Mouse (Mus musculus) CH12.LX (cell line): ENCODE data around the gene Spag7. TPM values are rescaled to one million over a fixed set of nuclear protein-coding genes. Genes with fewer than 3 reads are reported as not detected.
A peak's percentile ranks its signal among the peaks of the same experiment; 100 is the strongest.

Experiments used
- DNase-seq: peaks from one replicate; pipeline ENCODE4 v3.0.0-alpha.2; 2013; ENCODE audit errors: extremely low read depth
- H3K27ac ChIP-seq: 2 replicates; pipeline ENCODE4 v1.5.1; 2012; ENCODE audit warnings: low read depth, mild to moderate bottlenecking, control low read depth, moderate library complexity; ENCODE audit not compliant: insufficient read depth
- H3K27me3 ChIP-seq: replicated peaks from 2 replicates; pipeline ENCODE3; 2012; ENCODE audit warnings: inconsistent platforms
- H3K36me3 ChIP-seq, 2 experiments: replicated peaks in 1 of 2; 2 replicates each; pipeline versions ENCODE3 to v1.6.1; 2012; ENCODE audit warnings: inconsistent platforms in 1 of 2, low read length in 1 of 2, mild to moderate bottlenecking in 1 of 2, mixed read lengths in 1 of 2, moderate library complexity in 1 of 2; ENCODE audit not compliant: control insufficient read depth in 1 of 2, insufficient read depth in 1 of 2
- H3K4me1 ChIP-seq, 2 experiments: 2 replicates each; pipeline ENCODE4 v1.6.1; 2012; ENCODE audit warnings: inconsistent platforms in 1 of 2, moderate library complexity in 1 of 2; ENCODE audit not compliant: insufficient read depth in 2 of 2, control insufficient read depth in 1 of 2
- H3K4me2 ChIP-seq: 2 replicates; pipeline ENCODE4 v1.6.1; 2012; ENCODE audit warnings: low read depth, mild to moderate bottlenecking, control low read depth; ENCODE audit not compliant: poor library complexity, insufficient read depth, severe bottlenecking
- H3K4me3 ChIP-seq, 3 experiments: fragments of 150-350 bp in 1 of 3; sonication (generic) in 1 of 3; replicated peaks in 1 of 3; 2 replicates each; pipeline versions ENCODE3 to v1.5.1; 2011 to 2012; ENCODE audit warnings: low read depth in 2 of 3, low read length in 2 of 3, mild to moderate bottlenecking in 2 of 3, moderate library complexity in 2 of 3, control low read depth in 1 of 3, improper control_type of control experiment in 1 of 3, inconsistent platforms in 1 of 3, mixed read lengths in 1 of 3; ENCODE audit not compliant: poor library complexity in 1 of 3
- H3K79me2 ChIP-seq: replicated peaks from 2 replicates; pipeline ENCODE4 v1.6.1; 2012; ENCODE audit warnings: mild to moderate bottlenecking, moderate library complexity; ENCODE audit not compliant: control insufficient read depth, poor library complexity, insufficient read depth, severe bottlenecking; ENCODE audit errors: extremely low read depth
- H3K9ac ChIP-seq: 2 replicates; pipeline ENCODE4 v1.6.1; 2012; ENCODE audit warnings: low read depth, mild to moderate bottlenecking, control low read depth, moderate library complexity; ENCODE audit not compliant: insufficient read depth
- H3K9me3 ChIP-seq: replicated peaks from 2 replicates; pipeline ENCODE3; 2012; ENCODE audit warnings: low read length, inconsistent platforms, mixed read lengths
- BHLHE40 ChIP-seq: IDR thresholded peaks from 2 replicates; pipeline ENCODE4 v1.6.1; 2011; ENCODE audit warnings: mild to moderate bottlenecking, low read depth, low read length, improper control_type of control experiment
- CHD1 ChIP-seq: IDR thresholded peaks from 2 replicates; pipeline ENCODE4 v1.6.1; 2012; ENCODE audit warnings: low read depth, low read length, improper control_type of control experiment, inconsistent platforms
- CHD2 ChIP-seq: IDR thresholded peaks from 2 replicates; pipeline ENCODE4 v1.6.1; 2011; ENCODE audit warnings: low read length, improper control_type of control experiment
- CTCF ChIP-seq, 2 experiments: IDR thresholded peaks in 1 of 2; conservative IDR thresholded peaks in 1 of 2; 2 replicates each; pipeline ENCODE4 v1.5.1; 2011 to 2012; ENCODE audit warnings: low read depth in 2 of 2, low read length in 2 of 2, improper control_type of control experiment in 1 of 2, inconsistent platforms in 1 of 2, mild to moderate bottlenecking in 1 of 2, moderate library complexity in 1 of 2
- GABPA ChIP-seq: IDR thresholded peaks from 2 replicates; pipeline ENCODE4 v1.6.1; 2012; ENCODE audit warnings: low read depth, low read length, improper control_type of control experiment, inconsistent platforms; ENCODE audit not compliant: insufficient replicate concordance
- IRF4 ChIP-seq: IDR thresholded peaks from 2 replicates; pipeline ENCODE4 v1.6.1; 2014; ENCODE audit warnings: low read depth, mild to moderate bottlenecking, inconsistent platforms, low read length, improper control_type of control experiment
- JUN ChIP-seq: IDR thresholded peaks from 2 replicates; pipeline ENCODE4 v1.6.1; 2011; ENCODE audit warnings: low read depth, mild to moderate bottlenecking, low read length, improper control_type of control experiment, moderate library complexity; ENCODE audit not compliant: insufficient read depth
- JUND ChIP-seq: conservative IDR thresholded peaks from 2 replicates; pipeline ENCODE4 v1.6.1; 2011; ENCODE audit warnings: low read depth, low read length, improper control_type of control experiment
- MAFK ChIP-seq: IDR thresholded peaks from 2 replicates; pipeline ENCODE4 v1.6.1; 2011; ENCODE audit warnings: low read length, improper control_type of control experiment; ENCODE audit not compliant: insufficient replicate concordance
- MAX ChIP-seq: IDR thresholded peaks from 2 replicates; pipeline ENCODE4 v1.6.1; 2011; ENCODE audit warnings: low read length, improper control_type of control experiment
- MAZ ChIP-seq: IDR thresholded peaks from 2 replicates; pipeline ENCODE4 v1.6.1; 2012; ENCODE audit warnings: low read depth, mild to moderate bottlenecking, inconsistent platforms, low read length, improper control_type of control experiment, moderate library complexity
- MEF2A ChIP-seq: IDR thresholded peaks from 2 replicates; pipeline ENCODE4 v1.6.1; 2014; ENCODE audit warnings: low read depth, mild to moderate bottlenecking, inconsistent platforms, low read length, improper control_type of control experiment, borderline replicate concordance
- MXI1 ChIP-seq: IDR thresholded peaks from 2 replicates; pipeline ENCODE4 v1.6.1; 2011; ENCODE audit warnings: mild to moderate bottlenecking, low read depth, low read length, improper control_type of control experiment
- MYC ChIP-seq: IDR thresholded peaks from 2 replicates; pipeline ENCODE4 v1.6.1; 2011; ENCODE audit warnings: low read depth, mild to moderate bottlenecking, improper control_type of control experiment, low read length
- POLR2A ChIP-seq: IDR thresholded peaks from 2 replicates; pipeline ENCODE4 v1.6.1; 2011; ENCODE audit warnings: low read depth, mild to moderate bottlenecking, improper control_type of control experiment, low read length
- RAD21 ChIP-seq: IDR thresholded peaks from 2 replicates; pipeline ENCODE4 v1.6.1; 2011; ENCODE audit warnings: low read depth, mild to moderate bottlenecking, low read length, improper control_type of control experiment, moderate library complexity
- RCOR1 ChIP-seq: conservative IDR thresholded peaks from 2 replicates; pipeline ENCODE4 v1.6.1; 2012; ENCODE audit warnings: low read depth, mild to moderate bottlenecking, inconsistent platforms, low read length, improper control_type of control experiment
- SIN3A ChIP-seq: IDR thresholded peaks from 2 replicates; pipeline ENCODE4 v1.6.1; 2012; ENCODE audit warnings: low read length, improper control_type of control experiment, inconsistent platforms
- SMC3 ChIP-seq: IDR thresholded peaks from 2 replicates; pipeline ENCODE4 v1.6.1; 2011; ENCODE audit warnings: low read depth, low read length, improper control_type of control experiment
- TBP ChIP-seq: conservative IDR thresholded peaks from 2 replicates; pipeline ENCODE4 v1.6.1; 2011; ENCODE audit warnings: low read depth, low read length, improper control_type of control experiment
- UBTF ChIP-seq: IDR thresholded peaks from 2 replicates; pipeline ENCODE4 v1.6.1; 2012; ENCODE audit warnings: low read depth, mild to moderate bottlenecking, inconsistent platforms, low read length, improper control_type of control experiment, moderate library complexity
- USF1 ChIP-seq: IDR thresholded peaks from 2 replicates; pipeline ENCODE4 v1.6.1; 2014; ENCODE audit warnings: low read depth, mild to moderate bottlenecking, inconsistent platforms, low read length, improper control_type of control experiment
- USF2 ChIP-seq: conservative IDR thresholded peaks from 2 replicates; pipeline ENCODE4 v1.6.1; 2011; ENCODE audit warnings: low read depth, low read length, improper control_type of control experiment
- ZC3H11A ChIP-seq: IDR thresholded peaks from 2 replicates; pipeline ENCODE4 v1.6.1; 2012; ENCODE audit warnings: low read depth, mild to moderate bottlenecking, inconsistent platforms, low read length, improper control_type of control experiment
- ZKSCAN1 ChIP-seq: IDR thresholded peaks from 2 replicates; pipeline ENCODE4 v1.6.1; 2012; ENCODE audit warnings: low read depth, inconsistent platforms, low read length, improper control_type of control experiment, borderline replicate concordance
- ZMIZ1 ChIP-seq: IDR thresholded peaks from 2 replicates; pipeline ENCODE4 v1.6.1; 2012; ENCODE audit warnings: low read depth, mild to moderate bottlenecking, inconsistent platforms, low read length, improper control_type of control experiment
- ZNF384 ChIP-seq: IDR thresholded peaks from 2 replicates; pipeline ENCODE4 v1.6.1; 2012; ENCODE audit warnings: low read depth, low read length, improper control_type of control experiment, inconsistent platforms
- dilution Hi-C: fragments of 300-500 bp; cut with MboI; formaldehyde crosslinking; loops from 2 replicates; pipeline ENCODE4 v1.14.3; 2020; ENCODE audit warnings: low sequenced_read_pairs; ENCODE audit not compliant: extremely low pct_unique_long_range_greater_than_20kb, extremely low pct_ligation_motif_present
- in situ Hi-C: fragments of 300-500 bp; cut with MboI; formaldehyde crosslinking; loops from 3 replicates; pipeline ENCODE4 v1.14.3; 2019; ENCODE audit warnings: low sequenced_read_pairs, low pct_ligation_motif_present, low pct_unique_long_range_greater_than_20kb, mixed read lengths
- polyA plus RNA-seq: library from polyadenylated mRNA; unstranded; fragments of >175 nt; gene quantifications from 2 replicates; pipeline ENCODE4 v1.2.1, GENCODE M21; 2012; ENCODE audit warnings: low read depth; ENCODE audit not compliant: insufficient read length
- total RNA-seq, 2 experiments: library from RNA; depleted of rRNA; stranded (reverse); fragments of 300-350 nt in 1 of 2; fragments of >200 nt in 1 of 2; gene quantifications; 2 replicates each; pipeline ENCODE4 v1.2.3; 2012 to 2014

Gene Spag7
- total and polyA plus RNA-seq, 3 experiments: 93.5 to 120 (median 105) TPM

- Histone ChIP-seq H3K4me3 (no peak overlapping the region), H3K36me3 (peaks cover 39 to 71% of the 10 kb centered on the region in 2 experiments), H3K4me2 (no peak overlapping the region), H3K4me1 (peaks cover 0 to 90% of the 10 kb centered on the region in 2 experiments), H3K27ac (no peak overlapping the region), H3K79me2 (no peaks in the 10 kb centered on the region), H3K9ac (no peak overlapping the region), H3K27me3 (no peaks in the 10 kb centered on the region), H3K9me3 (no peaks in the 10 kb centered on the region)
- dilution Hi-C loops (no loop called here), in situ Hi-C loops (no loop called here)
- no peak for TF ChIP-seq BHLHE40
- no peak for TF ChIP-seq RCOR1
- no peak for TF ChIP-seq IRF4
- no peak for TF ChIP-seq TBP
- no peak for TF ChIP-seq MAX
- no peak for TF ChIP-seq MAFK
- TF ChIP-seq UBTF: no peak
- no peak for TF ChIP-seq USF2
- no peak for TF ChIP-seq POLR2A
- no peak for TF ChIP-seq ZKSCAN1
- DNase-seq: no peak
These were observed 14.4 kb upstream of the Spag7 start for GRCm38 (mm10) chr11:70683640-70684039.

GRCm38 (mm10) chr11:70681897-70682581 is 12.8 kb upstream of the Spag7 start:
- Histone ChIP-seq H3K4me2 (no peak overlapping the region), H3K36me3 (peaks cover 46 to 85% of the 10 kb centered on the region in 2 experiments), H3K4me1 (peaks cover 0 to 81% of the 10 kb centered on the region in 2 experiments), H3K79me2 (no peaks in the 10 kb centered on the region), H3K4me3 (no peak overlapping the region), H3K27ac (no peak overlapping the region), H3K9ac (no peak overlapping the region), H3K9me3 (no peaks in the 10 kb centered on the region), H3K27me3 (no peaks in the 10 kb centered on the region)
- dilution Hi-C loops (no loop called here), in situ Hi-C loops (no loop called here)
- TF ChIP-seq CHD2 (no peak), MEF2A (no peak), CHD1 (no peak), MYC (no peak), JUN (no peak), ZC3H11A (no peak), SMC3 (peak; percentile 73), ZMIZ1 (no peak), UBTF (no peak), ZNF384 (no peak), RCOR1 (no peak), USF2 (no peak), RAD21 (peak; percentile 25), BHLHE40 (no peak), JUND (no peak), USF1 (no peak), SIN3A (no peak), CTCF (conservative IDR thresholded peaks at IDR 0.05 in 1 of 2, IDR thresholded peaks at IDR 0.05 in 1 of 2; ENCODE audit: low read depth in 2 of 2, low read length in 2 of 2) (peak; percentile 52 to 73; a peak in 3 of 4 replicates), MAZ (peak; percentile 63; the same call in 1 of the 2 replicates), GABPA (no peak), MXI1 (no peak)
- peak; percentile 55 for DNase-seq
